Mouse (Mus musculus) hindbrain, embryonic 15.5 days (tissue): ENCODE data around the gene Car10. TPM values are rescaled to one million over a fixed set of nuclear protein-coding genes. Genes with fewer than 3 reads are reported as not detected.

Experiments used
- ATAC-seq: fragments of 200-750 bp; cut with Nextera tagmentation; 2 replicates; pipeline ENCODE4 v1.8.0; 2017; ENCODE audit warnings: low read depth, moderate number of reproducible peaks, moderate TSS enrichment; ENCODE audit not compliant: low FRiP score
- H3K27ac ChIP-seq: fragments of 300-500 bp; sonication (generic); replicated peaks from 2 replicates; pipeline ENCODE4 v1.5.1; 2015; ENCODE audit warnings: mild to moderate bottlenecking, inconsistent platforms
- H3K27me3 ChIP-seq: fragments of 300-500 bp; sonication (generic); 2 replicates; pipeline ENCODE4 v1.6.1; 2015; ENCODE audit warnings: control low read depth, inconsistent platforms
- H3K36me3 ChIP-seq: fragments of 300-500 bp; sonication (generic); 2 replicates; pipeline ENCODE4 v1.6.1; 2015; ENCODE audit warnings: control low read depth, inconsistent platforms
- H3K4me1 ChIP-seq: fragments of 300-500 bp; sonication (generic); replicated peaks from 2 replicates; pipeline ENCODE4 v1.6.1; 2015; ENCODE audit warnings: control low read depth, inconsistent platforms
- H3K4me2 ChIP-seq: fragments of 300-500 bp; sonication (generic); 2 replicates; pipeline ENCODE4 v1.6.1; 2015; ENCODE audit warnings: moderate library complexity, mild to moderate bottlenecking, inconsistent platforms
- H3K4me3 ChIP-seq: fragments of 300-500 bp; sonication (generic); 2 replicates; pipeline ENCODE4 v1.5.1; 2015; ENCODE audit warnings: mild to moderate bottlenecking, inconsistent platforms
- H3K9ac ChIP-seq: fragments of 300-500 bp; sonication (generic); 2 replicates; pipeline ENCODE4 v1.6.1; 2015; ENCODE audit warnings: inconsistent platforms
- H3K9me3 ChIP-seq: fragments of 300-500 bp; sonication (generic); 2 replicates; pipeline ENCODE4 v1.6.1; 2016; ENCODE audit warnings: control low read depth, inconsistent platforms
- WGBS: fragments of 180-500 bp; shearing (Covaris S2); methylation state at CpG from one replicate; pipeline ENCODE4 v1.1.7; 2015; 5-methylcytosine and 5-hydroxymethylcytosine counted together
- polyA plus RNA-seq: library from polyadenylated mRNA; unstranded; fragments of >200 nt; fragmentation: Nextera tagmentation; extraction: Ambion mirVana; gene quantifications from 2 replicates; pipeline ENCODE4 v1.2.1, GENCODE M21; 2015

Car10 gene
- polyA plus RNA-seq, 1 experiment from 2014 or later: 54.4 TPM

- H3K4me2 ChIP-seq: no peak overlapping the region
- H3K9me3 ChIP-seq: no peaks in the 10 kb centered on the region
- WGBS: 36% methylated on average over 7 of the region's 7 CpGs
- ATAC-seq: no peak
- no peak overlapping the region for H3K27ac ChIP-seq
- H3K36me3 ChIP-seq: no peaks in the 10 kb centered on the region
- no peak overlapping the region for H3K4me3 ChIP-seq
- peaks cover 4% of the 10 kb centered on the region for H3K4me1 ChIP-seq
- no peak overlapping the region for H3K9ac ChIP-seq
- no peaks in the 10 kb centered on the region for H3K27me3 ChIP-seq
Observed at GRCm38 (mm10) chr11:93608716-93609115, 510.9 kb downstream of the Car10 start.

- Histone ChIP-seq H3K9ac (no peak overlapping the region), H3K36me3 (no peaks in the 10 kb centered on the region), H3K4me2 (no peak overlapping the region), H3K27ac (no peak overlapping the region), H3K27me3 (no peaks in the 10 kb centered on the region), H3K9me3 (no peaks in the 10 kb centered on the region), H3K4me3 (no peak overlapping the region), H3K4me1 (no peaks in the 10 kb centered on the region)
- ATAC-seq: no peak
- WGBS: 71% methylated on average over 4 of the region's 4 CpGs
Observed at GRCm38 (mm10) chr11:93612071-93612470, 514.2 kb downstream of the Car10 start.

DNA sequence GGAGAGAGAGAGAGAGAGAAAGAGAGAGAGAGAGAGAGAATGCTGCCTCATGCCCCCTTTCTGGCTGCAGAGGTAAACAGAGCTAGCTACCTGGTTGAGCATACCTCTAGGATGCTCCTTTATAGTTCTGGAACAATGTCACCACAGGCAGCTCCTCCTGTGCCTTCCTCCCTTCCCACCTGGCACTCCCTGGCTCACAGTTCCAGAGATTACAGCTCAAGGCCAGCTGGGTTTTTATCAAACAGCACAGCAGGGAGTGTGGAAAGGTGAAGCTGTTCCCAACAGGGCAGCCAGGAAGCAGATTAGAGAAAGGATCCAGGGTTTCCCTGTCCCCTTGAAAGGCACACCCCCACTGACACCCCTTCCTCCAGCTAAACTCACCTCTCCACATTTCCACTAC lies 517.0 kb downstream of the Car10 start:
- Histone ChIP-seq H3K4me2 (no peak overlapping the region), H3K36me3 (no peaks in the 10 kb centered on the region)
- ATAC-seq: no peak

GRCm38 (mm10) chr11:93623605-93624004 lies 525.8 kb downstream of the Car10 start:
- Histone ChIP-seq H3K4me1 (no peaks in the 10 kb centered on the region), H3K4me2 (no peak overlapping the region), H3K27ac (no peak overlapping the region), H3K4me3 (no peak overlapping the region), H3K9me3 (0 out of 2 replicates have a peak, but pooled peaks cover 3% of the 10 kb centered on the region), H3K9ac (no peak overlapping the region), H3K36me3 (no peaks in the 10 kb centered on the region), H3K27me3 (no peaks in the 10 kb centered on the region)
- 79% methylated on average over 5 of the region's 5 CpGs for WGBS
- ATAC-seq: no peak

More for the DNA sequence above, 517.0 kb downstream of the Car10 start:
- no peaks in the 10 kb centered on the region for H3K27me3 ChIP-seq
- no peaks in the 10 kb centered on the region for H3K9me3 ChIP-seq
- no peak overlapping the region for H3K27ac ChIP-seq
- no peaks in the 10 kb centered on the region for H3K4me1 ChIP-seq
- no peak overlapping the region for H3K9ac ChIP-seq
- H3K4me3 ChIP-seq: no peak overlapping the region

GRCm38 (mm10) chr11:93639410-93639809 lies 541.6 kb downstream of the Car10 start:
- no peak overlapping the region for H3K4me2 ChIP-seq
- no peak overlapping the region for H3K4me3 ChIP-seq
- no peak for ATAC-seq
- no peaks in the 10 kb centered on the region for H3K9me3 ChIP-seq
- no peak overlapping the region for H3K9ac ChIP-seq
- WGBS: 56% methylated on average over 3 of the region's 3 CpGs
- no peaks in the 10 kb centered on the region for H3K36me3 ChIP-seq
- H3K27ac ChIP-seq: no peak overlapping the region
- no peaks in the 10 kb centered on the region for H3K27me3 ChIP-seq
- 0 out of 2 replicates have a peak, but pooled peaks cover 2% of the 10 kb centered on the region for H3K4me1 ChIP-seq

GRCm38 (mm10) chr11:93640954-93641353 lies 543.1 kb downstream of the Car10 start:
- no peaks in the 10 kb centered on the region for H3K9me3 ChIP-seq

DNA sequence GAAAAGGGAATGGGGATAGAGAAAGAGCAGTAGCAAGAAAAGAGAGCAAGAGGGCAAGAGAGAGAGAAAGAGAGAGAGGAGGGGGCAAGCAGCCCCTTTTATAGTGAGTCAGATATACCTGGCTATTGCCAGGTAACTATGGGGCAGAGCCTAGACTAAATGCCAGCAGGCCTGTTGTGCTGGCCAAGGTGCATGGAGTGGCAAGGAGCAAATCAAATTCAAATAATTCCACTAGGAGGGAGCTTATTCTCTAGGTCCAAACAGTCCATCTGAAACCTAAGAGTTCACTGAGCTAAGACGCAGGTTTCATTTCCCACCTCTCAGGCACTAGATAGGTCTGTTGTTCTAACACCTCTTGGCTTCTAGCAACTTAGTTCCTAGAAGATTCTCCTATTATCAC lies 544.5 kb downstream of the Car10 start:
- H3K9me3 ChIP-seq: no peaks in the 10 kb centered on the region

More at GRCm38 (mm10) chr11:93640954-93641353, 543.1 kb downstream of the Car10 start:
- 32% methylated on average over 5 of the region's 5 CpGs for WGBS
- ATAC-seq: no peak
- Histone ChIP-seq H3K4me1 (0 out of 2 replicates have a peak, but pooled peaks cover 2% of the 10 kb centered on the region), H3K4me2 (no peak overlapping the region), H3K27ac (no peak overlapping the region), H3K27me3 (no peaks in the 10 kb centered on the region), H3K36me3 (no peaks in the 10 kb centered on the region), H3K4me3 (no peak overlapping the region), H3K9ac (no peak overlapping the region)

DNA sequence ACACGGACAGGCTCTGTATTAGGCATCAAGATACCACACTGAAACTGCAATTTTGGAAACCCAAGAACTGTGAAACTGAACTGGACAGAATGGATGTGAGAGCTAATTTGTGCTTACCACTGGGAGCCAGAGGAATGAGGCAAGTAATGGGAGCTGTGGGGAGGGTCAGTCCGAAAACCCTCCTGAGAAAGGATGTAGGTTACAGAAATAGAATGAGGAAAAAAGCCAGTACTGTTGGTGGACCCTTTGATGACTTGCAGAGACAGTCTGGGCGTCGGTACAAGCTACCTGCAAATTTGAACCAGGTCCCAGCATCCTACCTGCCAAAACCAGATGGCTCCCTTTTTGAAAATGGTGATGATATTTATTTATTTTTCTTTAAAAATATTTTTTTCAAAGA lies 545.2 kb downstream of the Car10 start:
- Histone ChIP-seq H3K4me3 (no peak overlapping the region), H3K4me1 (0 out of 2 replicates have a peak, but pooled peaks cover 2% of the 10 kb centered on the region), H3K4me2 (no peak overlapping the region), H3K36me3 (no peaks in the 10 kb centered on the region), H3K27ac (no peak overlapping the region), H3K27me3 (no peaks in the 10 kb centered on the region), H3K9me3 (no peaks in the 10 kb centered on the region), H3K9ac (no peak overlapping the region)
- WGBS: 93% methylated on average over 4 of the region's 4 CpGs
- ATAC-seq: no peak

More for the DNA sequence above, 544.5 kb downstream of the Car10 start:
- Histone ChIP-seq H3K4me3 (no peak overlapping the region), H3K4me2 (no peak overlapping the region), H3K36me3 (no peaks in the 10 kb centered on the region), H3K9ac (no peak overlapping the region), H3K4me1 (0 out of 2 replicates have a peak, but pooled peaks cover 2% of the 10 kb centered on the region), H3K27ac (no peak overlapping the region), H3K27me3 (no peaks in the 10 kb centered on the region)
- WGBS: 78% methylated on average over 1 of the region's 1 CpGs
- no peak for ATAC-seq

DNA sequence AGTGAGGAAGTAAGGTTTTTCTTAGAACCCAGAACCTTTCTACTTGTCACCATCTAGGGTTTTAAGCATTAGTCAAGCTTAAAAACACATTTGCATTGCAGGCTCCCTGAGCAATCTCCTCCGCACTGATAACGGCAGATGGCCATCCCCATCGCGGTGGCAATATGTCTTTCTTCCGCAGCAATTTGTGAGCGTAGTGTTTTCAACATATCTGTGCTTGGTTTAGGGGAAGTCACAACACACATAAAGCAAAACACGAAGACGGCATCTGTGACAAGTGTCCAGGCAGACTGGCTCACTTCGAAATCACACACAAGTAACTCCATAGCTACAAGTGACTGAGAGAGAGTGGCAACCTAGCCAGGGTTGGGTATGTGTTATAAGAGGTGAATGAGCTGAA lies 545.6 kb downstream of the Car10 start:
- no peaks in the 10 kb centered on the region for H3K36me3 ChIP-seq
- WGBS: 86% methylated on average over 9 of the region's 9 CpGs
- H3K4me2 ChIP-seq: no peak overlapping the region
- no peak overlapping the region for H3K4me3 ChIP-seq
- H3K27ac ChIP-seq: no peak overlapping the region
- ATAC-seq: no peak
- H3K27me3 ChIP-seq: no peaks in the 10 kb centered on the region
- 0 out of 2 replicates have a peak, but pooled peaks cover 2% of the 10 kb centered on the region for H3K4me1 ChIP-seq
- no peak overlapping the region for H3K9ac ChIP-seq
- H3K9me3 ChIP-seq: no peaks in the 10 kb centered on the region

- Histone ChIP-seq H3K36me3 (no peaks in the 10 kb centered on the region), H3K27ac (no peak overlapping the region), H3K27me3 (no peaks in the 10 kb centered on the region), H3K4me3 (no peak overlapping the region), H3K9me3 (no peaks in the 10 kb centered on the region), H3K4me1 (no peaks in the 10 kb centered on the region), H3K4me2 (no peak overlapping the region), H3K9ac (no peak overlapping the region)
- ATAC-seq: no peak
- 93% methylated on average over 3 of the region's 3 CpGs for WGBS
Observed at GRCm38 (mm10) chr11:93646216-93646615, 548.4 kb downstream of the Car10 start.
